Mouse (Mus musculus) right cerebral cortex, postnatal 25 days (tissue): ENCODE measurements around the gene Gm1553.

Experiments
- DNase-seq: peaks from one replicate; pipeline ENCODE4 v3.0.0; 2022

Gene Gm1553

GRCm38 (mm10) chr10:82492518-82492917 is at the start of gene Gm1553:
Gene Gm1553 (minus strand): TSS chr10:82492618.
- no peak for DNase-seq
